Mouse (Mus musculus) ZHBTc4 (cell line): ENCODE results near the gene Traf3ip1.

Experiments used
- DNase-seq: peaks from one replicate; pipeline ENCODE4 v3.0.0-alpha.2; 2011; ENCODE audit warnings: low read depth, low spot score

Traf3ip1 gene

DNA sequence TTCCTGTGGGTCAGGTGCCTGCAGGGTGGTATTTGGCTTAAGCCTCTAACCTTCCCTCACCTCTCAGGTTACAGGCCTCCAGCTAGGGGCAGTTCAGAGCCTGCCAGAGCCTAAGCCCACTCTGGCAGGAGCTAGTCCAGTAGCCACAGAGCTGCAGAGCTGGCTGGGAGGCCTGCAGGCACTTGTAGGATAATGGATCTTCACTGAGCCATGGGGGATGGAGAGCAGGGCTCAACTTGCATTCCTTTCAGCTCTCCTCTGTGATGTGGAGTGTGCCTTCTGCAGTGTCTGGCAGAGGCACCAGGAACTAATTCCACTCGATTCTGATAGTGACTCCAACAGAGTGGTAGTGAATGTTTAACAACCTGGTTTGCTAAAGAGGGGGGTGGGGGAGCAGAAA is 29.2 kb upstream of the Traf3ip1 start:
- DNase-seq: no peak

DNA sequence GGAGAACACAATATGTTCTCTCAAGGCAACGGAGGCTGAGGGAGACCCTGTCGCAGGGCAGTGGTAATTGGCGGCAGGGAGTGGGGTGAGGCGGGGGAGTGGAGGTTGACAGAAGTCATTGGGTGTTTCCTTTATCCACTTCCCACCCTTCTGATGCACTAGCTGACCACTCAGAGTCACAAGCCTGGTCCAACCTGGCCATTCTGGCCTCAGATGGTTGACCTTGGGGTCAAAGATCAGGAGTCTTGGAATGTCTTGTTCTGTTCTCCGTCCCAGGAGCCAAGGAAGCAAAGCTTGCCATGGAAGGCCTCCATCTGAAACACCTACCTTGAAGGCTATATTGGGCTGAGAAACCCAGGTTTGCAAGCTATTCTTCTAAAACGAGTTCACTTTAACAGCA is 28.3 kb upstream of the Traf3ip1 start:
- no peak for DNase-seq

DNA sequence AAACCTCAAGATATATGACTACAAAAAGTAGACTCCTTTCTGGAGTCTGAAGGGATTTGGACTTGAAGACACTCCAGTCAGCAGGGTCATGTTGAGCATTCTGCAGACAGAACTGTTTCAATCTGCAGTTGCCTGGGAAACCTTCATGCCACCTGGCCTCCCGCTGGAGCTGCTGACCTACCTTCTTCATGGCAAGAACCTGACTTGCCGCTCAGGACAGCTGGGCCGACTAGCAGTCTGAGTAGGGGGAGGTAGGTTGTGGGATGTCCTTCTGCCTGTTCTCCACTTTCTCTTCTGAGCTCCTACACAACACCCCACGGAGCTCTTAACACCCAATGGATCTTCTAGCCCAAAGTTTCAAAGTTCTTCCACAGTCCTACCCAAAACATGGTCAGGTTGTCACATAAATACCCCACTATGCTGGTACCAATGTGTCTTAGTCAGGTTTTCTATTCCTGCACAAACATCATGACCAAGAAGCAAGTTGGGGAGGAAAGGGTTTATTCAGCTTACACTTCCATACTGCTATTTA is 24.5 kb upstream of the Traf3ip1 start:
- no peak for DNase-seq

DNA sequence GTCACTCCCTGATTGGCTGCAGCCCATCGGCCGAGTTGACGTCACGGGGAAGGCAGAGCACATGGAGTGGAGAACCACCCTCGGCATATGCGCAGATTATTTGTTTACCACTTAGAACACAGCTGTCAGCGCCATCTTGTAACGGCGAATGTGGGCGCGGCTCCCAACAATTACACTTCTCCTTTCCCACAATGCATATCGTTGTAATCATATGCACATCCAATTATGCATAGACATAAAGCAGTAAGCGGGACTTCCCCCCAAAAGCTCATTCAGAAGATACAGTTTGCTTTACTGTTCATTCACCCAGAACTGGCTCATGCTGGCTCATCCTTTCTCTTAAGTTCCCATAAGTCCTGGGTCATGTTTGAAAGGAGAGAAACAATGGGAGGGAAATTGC is 16.3 kb upstream of the Traf3ip1 start:
- DNase-seq: peak; percentile 12

DNA sequence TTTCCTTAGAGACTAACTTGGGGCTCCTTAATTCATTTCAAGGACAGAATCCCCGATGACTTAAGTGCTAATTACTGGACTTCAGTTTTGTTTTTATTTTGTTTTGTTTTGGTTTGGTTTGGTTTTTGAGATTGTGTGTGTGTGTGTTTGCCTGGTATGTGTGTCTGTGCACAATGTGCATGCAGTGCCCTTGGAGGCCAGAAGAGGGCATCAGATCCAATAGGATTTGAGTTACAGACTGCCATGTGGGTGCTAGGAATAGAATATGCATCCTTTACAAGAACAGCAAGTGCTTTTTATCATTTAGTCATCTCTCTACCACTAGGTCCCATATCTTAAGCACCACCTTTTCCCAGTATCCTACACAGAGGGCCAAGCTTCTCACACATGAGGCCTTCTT is 15.5 kb upstream of the Traf3ip1 start:
- DNase-seq: peak; percentile 52

DNA sequence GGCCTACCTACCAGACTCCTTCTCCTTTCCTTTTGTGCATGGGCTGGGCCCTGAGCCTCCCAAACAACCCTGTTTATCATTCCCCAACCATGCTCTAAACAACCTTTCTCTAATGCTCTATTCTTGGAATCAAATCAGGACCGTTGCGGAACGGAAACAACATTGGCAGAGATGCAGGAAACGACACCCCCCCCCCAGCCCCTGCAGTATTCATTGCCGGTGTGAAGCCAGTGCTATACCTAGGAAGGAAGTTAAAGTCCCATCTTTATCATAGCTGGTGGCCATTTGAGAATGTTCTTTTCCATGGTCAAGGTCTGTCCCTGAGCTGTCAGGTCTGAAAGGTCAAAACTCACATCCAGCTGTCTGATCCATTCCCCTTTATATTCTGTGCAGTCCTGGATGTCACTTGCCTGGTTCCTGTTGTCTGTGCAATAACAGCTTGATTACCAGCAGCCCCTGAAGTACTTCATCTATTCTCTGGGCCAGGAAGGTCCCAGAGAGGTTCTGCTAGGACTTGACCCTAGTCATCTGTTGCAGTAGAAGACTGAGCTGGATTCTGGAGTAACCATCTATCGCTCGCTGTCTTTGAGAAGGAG is 11.7 kb upstream of the Traf3ip1 start:
- no peak for DNase-seq

DNA sequence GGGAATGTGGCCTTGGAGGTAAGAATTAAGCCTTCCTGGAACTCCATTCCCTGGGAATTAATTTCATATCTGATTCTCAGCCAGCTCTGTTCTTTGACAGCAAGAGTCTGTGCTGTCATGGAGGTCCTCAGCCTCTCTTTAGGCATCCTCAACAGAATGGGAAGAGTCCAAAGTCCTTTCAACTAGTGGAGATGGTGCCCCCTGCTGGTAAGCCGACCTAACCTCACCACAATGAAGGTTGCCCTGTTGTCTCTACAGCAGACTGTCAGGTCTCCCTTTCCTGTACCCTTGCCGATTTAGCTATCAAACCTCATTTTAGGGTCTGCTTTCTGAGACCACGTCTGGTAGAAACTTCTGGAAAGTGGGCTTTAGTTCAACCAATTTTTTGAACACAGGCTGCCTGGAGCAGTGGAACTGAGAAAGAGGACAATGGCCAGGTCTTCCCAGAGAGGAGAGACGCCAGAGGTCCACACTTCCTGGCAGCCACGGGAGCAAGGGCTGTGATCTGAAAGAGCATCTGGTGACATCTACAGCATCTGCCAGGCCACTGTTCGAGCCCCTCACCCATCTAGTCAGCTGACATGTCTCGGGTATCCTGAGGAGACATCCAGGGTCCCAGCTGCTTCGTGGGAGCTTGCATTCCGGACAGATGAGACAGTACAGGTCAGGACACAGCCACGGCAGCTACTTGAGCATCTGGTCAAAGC is 11.0 kb upstream of the Traf3ip1 start:
- peak; percentile 77 for DNase-seq

DNA sequence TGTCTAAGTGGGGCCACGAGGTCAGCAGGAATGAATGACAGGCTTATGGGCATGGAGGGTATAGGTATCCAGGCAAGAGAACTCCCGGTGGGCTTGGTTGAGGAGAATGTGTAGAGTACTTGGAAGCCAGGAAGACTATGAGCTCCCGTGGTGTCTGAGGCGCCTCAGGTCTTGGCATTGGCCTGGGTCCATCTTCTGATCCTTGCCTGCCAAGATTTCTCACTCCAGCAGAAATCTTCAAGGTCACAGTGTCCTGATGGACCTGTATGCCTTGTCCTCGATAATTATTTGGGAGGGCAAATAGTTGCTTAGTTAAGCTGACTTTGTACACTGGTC is 10.5 kb upstream of the Traf3ip1 start:
- DNase-seq: no peak

DNA sequence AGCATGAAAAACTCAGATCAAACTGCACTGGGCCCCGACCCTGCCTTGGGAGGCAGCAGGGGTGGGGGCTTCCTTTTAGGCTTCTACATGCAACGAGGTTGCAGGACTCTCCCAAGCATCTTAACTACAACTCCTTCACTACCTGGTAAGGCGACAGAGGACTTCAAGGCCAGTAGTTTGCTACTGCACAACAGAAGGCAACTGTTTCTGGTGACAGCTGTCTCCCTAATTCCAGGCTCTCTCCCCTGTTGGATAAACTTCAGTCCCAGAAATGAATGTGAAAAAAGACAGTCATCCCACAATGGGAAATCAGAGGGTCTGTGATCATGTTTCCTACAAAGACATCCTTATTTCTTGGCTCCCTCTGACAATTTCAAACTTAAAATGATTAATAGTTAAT is 9.0 kb upstream of the Traf3ip1 start:
- no peak for DNase-seq

DNA sequence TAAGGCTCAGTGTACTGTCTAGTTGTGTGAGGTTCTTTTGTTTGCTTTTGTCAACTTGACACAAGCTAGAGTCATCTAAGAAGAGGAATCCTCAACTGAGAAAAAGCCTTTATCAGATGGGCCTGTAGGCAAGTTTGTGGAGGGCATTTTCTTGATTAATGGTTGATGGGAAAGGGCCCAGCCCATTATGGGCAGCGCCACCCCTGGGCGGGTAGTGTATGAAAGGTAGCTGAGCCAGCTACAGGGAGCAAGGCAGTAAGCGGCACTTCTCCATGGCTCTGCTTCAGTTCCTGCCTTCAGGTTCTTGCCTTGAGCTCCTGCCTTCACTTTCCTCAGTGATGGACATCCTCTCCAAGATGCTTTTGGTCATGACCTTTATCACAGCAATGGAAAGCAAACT is 8.3 kb upstream of the Traf3ip1 start:
- DNase-seq: no peak

DNA sequence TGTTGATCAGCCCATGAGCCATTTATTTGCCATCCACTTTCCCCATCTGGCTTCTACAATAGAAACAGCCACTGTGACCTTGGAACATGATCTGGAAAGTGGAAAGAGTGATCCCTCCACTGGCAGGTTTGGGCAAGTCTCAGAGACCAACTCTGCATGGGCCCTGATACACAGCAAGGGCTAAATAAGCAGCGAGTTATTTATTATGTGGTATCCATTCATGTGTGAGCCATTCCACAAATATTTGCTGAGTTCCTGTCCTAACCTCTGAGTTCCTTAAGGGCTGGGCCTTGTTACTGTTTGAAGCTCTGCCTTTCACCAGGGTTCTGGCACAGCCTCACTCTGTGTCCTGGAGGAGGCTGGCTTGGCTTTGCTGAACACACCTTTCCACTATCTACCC is 4.1 kb upstream of the Traf3ip1 start:
- no peak for DNase-seq

DNA sequence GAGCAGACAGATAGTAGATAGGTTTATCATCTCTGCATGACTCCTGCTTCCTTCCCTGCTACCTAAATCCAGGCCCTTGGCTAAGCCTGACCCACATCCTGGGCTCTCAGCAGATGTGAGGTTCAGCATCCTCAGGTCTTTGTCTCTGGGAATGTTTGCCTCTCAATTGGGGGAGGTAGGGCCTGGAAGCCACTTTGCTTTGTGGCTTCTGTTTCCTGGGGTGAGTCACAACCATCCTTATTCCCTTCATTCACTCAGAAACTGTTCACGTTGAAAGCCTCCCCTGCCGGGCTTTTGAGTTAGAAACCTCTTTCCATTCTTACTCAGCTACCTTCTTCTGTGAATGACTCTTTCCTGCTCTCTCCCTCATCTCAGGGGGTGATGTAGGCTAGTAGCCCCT is 1.7 kb upstream of the Traf3ip1 start:
- no peak for DNase-seq

DNA sequence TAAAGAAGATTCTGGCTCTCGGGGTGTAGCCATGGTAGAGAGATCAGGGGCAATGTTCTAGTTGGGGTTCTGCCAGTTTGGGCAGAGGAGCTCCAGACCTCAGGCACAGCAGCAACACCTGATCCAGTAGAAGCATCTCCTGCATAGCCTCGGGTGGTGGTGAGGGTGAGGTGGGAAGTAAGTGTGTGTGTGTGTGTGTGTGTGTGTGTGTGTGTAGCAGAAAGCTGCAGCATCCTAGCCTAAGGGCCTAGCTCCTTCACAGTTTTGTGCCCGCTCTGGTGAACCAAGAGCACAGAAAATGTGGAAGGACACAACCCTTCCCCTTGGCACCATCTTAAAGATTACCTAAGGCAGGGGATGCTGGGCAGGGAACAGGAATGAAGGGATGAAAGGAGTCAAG is 509 bp upstream of the Traf3ip1 start:
- DNase-seq: peak; percentile 10

DNA sequence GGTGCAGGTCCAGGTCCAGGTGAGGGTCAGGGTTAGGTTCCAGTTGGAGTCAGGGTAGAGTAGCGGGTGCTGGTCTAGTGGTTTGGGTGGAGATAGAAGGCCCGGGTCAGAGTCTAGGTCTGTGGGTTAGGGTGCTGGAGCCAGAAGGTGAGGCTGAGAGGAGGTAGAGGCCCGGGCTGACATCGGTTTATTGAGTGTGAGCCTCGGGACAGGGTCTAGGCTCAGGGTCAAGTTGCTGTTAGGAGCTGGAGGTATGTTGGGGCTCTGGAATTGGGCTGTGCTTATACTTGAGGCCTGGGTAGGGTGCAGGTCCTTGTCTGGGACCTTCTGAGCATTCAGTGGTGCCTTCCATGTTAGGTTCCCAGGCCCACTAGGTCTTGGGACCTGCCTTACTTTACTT is 874 bp downstream of the Traf3ip1 start:
- no peak for DNase-seq

DNA sequence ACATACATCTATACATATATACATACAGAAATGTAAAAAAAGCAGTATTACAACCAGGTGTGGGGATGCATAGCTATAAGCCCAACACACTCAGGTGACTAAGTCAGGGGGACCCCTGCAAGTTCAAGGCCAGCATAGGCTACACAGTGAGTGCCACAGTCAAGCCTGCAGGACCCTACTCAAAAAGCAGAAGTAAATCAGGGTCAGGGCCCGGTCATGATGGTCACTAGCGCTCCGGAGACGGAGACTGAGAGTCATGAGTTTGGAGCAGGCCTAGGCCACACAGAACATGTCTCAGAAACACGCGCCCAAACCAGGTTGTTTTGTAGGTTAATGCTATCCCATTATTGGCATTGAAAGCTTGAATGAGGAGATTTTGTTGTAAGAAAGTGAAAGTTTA is 4.1 kb downstream of the Traf3ip1 start:
- no peak for DNase-seq

DNA sequence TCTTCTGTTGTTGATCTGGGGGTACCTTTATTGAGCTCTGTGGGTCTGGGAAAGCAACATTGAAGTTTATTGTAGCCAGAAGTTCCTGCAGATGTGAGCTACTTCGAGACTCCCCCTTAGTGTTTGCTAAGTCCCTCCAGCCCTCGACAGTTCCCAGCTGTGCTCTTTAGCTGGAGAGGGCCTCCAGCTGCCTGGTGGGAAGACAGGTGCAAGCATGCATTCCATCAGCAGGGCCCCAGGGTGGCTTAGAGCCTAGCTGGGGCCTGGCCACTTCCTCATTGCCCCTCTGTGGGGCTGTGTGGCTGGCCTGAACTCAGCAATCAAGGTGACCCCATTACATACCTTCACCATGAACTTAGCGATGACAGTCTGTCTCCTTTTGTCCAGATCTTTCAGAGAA is 10.2 kb downstream of the Traf3ip1 start:
- DNase-seq: no peak

DNA sequence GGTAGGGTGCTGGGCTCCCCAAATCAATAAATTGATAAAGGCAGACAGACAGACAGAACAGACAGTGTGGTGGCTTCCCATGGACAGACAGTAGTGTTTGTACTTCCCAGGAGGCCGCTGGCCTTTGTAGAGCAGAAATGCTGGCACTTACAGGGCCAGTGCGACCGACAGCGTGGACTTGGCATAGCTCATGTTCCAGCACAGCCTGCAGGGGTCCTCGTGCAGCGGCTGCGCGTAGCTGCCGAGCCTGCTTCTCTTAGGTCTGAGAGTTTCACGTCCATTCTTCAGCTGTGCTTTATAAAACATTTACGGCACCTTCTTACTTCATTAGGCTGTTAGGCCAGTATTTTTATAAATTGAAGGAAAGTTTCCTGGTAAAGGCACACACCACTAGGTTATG is 20.5 kb downstream of the Traf3ip1 start:
- DNase-seq: no peak

DNA sequence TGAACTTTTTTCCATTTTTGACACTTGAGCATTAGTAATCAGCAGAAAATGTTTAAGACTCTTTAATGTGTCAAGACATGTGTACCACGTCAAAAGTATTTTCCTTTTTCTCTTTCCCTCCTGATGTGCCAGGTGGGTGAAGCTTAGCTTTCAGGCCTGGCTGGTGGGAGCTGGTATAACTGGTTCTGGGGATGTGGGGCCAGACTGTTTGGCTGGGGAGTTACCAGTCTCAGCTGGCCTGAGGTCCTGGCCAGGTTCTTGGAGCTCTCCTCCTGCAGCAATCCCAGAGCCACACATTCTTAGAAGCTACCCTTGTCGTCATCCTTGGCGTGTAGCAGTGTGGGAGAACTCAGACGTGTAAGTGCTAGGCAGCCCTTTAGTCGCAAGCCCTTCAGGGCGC is 21.2 kb downstream of the Traf3ip1 start:
- no peak for DNase-seq

DNA sequence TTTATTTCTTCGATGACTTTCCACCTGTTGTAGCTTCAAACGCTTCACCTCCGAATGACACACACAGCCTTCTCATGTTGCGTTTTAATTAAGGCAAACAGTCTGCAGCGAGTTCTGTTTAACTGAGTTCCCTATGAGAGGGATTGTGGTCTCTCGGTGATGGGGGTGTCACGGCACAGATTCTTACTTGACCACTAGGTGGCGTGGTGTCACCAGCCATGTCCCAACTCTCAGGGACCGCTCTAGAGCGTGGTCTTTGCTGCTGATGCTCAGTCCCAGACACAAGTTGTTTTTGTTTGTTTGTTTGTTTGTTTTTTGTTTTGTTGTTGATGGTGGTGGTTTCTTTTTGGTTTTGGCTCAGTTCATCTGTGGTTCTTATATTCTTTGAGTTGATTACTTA is 29.3 kb downstream of the Traf3ip1 start:
- peak; percentile 67 for DNase-seq

DNA sequence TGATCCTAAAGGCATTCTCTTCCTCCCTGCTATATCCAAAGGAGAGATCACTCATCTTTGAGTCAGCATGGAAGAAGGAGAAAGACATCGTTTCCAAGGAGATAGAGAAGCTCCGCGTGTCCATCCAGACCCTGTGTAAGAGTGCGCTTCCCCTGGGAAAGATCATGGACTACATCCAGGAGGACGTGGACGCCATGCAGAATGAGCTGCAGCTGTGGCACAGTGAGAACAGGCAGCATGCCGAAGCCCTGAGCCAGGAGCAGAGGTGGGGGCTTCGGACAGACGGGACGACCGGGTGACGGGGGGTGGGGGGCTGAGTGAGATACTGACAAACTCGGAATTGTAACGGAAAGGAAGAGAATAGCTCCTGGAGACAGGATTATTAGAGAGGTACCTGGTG is 31.4 kb downstream of the Traf3ip1 start:
- DNase-seq: no peak

DNA sequence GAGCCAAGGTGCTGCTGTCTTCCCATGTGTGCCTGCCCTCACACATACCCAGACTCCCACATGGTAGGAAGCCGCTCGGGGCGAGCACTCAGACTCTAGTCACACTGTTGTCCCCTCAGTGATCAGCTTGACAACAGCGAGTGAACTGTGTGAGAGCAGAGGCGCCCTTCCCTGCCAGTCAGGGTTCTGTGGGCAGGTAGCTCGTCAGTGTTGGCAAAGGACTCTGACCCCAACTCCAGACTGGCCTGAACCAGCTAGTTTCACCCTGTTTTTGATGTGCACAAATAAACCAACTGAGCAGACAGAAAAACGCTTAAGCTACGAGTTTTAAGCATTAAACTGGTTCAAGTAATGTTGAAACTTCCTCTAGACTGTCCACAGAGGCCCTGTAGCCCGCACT is 35.7 kb downstream of the Traf3ip1 start:
- DNase-seq: no peak

DNA sequence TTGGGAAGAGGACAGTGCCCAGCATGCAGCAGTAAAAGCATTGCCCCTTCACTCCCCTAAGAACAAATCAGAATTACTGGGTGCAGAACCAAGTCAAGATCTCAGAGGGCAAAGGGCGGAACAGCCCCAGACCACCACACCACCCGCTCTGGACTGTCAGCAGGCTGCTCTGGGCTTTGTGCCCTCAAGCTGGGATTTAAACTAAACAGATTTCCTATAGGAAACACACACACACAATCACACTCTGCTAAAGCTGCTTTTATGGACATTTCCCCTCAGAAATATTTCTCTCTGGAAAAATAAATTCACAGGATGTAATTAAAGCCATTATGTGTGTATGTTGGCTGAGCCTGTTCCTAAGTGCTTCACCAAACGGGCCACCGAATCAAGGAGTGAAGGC is 37.8 kb downstream of the Traf3ip1 start:
- no peak for DNase-seq

DNA sequence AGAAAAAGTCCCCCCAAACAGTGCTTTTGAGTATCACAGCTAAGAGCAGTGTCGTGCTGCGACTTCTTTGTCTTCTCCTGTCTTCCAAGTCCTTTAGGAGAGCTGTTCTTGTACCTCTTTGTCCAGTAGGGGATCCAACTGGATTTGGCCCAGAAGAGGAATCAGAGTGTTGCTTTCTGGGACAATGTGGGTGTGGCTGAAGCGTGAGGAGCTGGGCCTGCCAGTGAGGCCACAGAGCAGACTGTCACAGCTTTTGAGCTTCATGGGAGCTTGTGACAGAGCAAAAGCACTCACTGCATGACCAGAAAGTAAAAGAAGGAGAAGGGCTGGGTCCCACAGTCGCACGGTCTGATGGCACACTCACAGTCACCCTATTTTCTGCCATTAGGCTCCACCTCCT is 38.4 kb downstream of the Traf3ip1 start:
- DNase-seq: peak; percentile 47

DNA sequence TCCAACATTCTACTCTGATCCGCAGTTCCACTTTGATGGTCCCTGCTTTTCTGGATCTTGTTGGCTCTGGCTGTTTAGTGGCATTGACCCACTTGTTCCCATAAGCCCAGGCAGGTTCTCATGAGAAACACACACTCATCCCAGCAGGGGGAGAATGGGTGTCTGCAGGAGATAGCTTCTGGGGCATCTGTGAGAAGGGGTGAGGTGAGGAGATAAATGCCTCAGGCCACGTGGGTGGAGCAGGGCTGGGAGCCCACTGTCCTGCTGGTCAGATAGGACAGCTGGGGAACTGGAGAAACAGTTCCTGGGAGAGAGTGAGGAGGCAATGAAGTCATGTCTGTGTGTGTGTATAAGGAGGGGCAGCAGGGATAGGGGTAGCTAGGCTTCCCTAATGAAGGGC is 39.0 kb downstream of the Traf3ip1 start:
- DNase-seq: peak; percentile 21
